Mouse (Mus musculus) gastrocnemius, adult 18-20 months (tissue): ENCODE measurements around the gene Aifm1. TPM values are rescaled to one million over a fixed set of nuclear protein-coding genes. Genes with fewer than 3 reads are reported as not detected.
"Not testable (repeated sequence)": the region's sequence is repeated elsewhere in the genome, so short reads cannot be mapped to it uniquely, and the experiment has no call there.

Source experiments
- DNase-seq: peaks from one replicate; pipeline ENCODE4 v3.0.0; 2021; ENCODE audit warnings: low spot score
- total RNA-seq, 2 experiments: library from RNA; stranded (reverse); gene quantifications; 2 replicates each; pipeline ENCODE4 v1.2.3; 2021

The Aifm1 gene
- total RNA-seq, 2 experiments from 2014 or later = 40.7 to 41.6 TPM

GRCm38 (mm10) chrX:48460496-48460895, 52.9 kb downstream of the Aifm1 start:
- no peak for DNase-seq

- no peak for DNase-seq
Observed at GRCm38 (mm10) chrX:48456956-48457355, 56.4 kb downstream of the Aifm1 start.

- DNase-seq = no peak
Observed at GRCm38 (mm10) chrX:48455018-48455417, 58.3 kb downstream of the Aifm1 start.

- no peak for DNase-seq
Observed at GRCm38 (mm10) chrX:48454495-48454878, 58.9 kb downstream of the Aifm1 start.

GRCm38 (mm10) chrX:48453736-48454494, 59.4 kb downstream of the Aifm1 start:
- DNase-seq = peak; percentile 70

- DNase-seq = no peak
Observed at GRCm38 (mm10) chrX:48452931-48453673, 60.3 kb downstream of the Aifm1 start.

GRCm38 (mm10) chrX:48452231-48452890, 61.0 kb downstream of the Aifm1 start:
- peak; percentile 40 for DNase-seq

- DNase-seq = no peak
Observed at GRCm38 (mm10) chrX:48449646-48450045, 63.7 kb downstream of the Aifm1 start.

- no peak for DNase-seq
Observed at GRCm38 (mm10) chrX:48444677-48445076, 68.7 kb downstream of the Aifm1 start.

- DNase-seq = peak; percentile 48
Observed at GRCm38 (mm10) chrX:48441954-48442353, 71.4 kb downstream of the Aifm1 start.

- no peak for DNase-seq
Observed at GRCm38 (mm10) chrX:48441548-48441947, 71.8 kb downstream of the Aifm1 start.

- no peak for DNase-seq
Observed at GRCm38 (mm10) chrX:48439036-48439435, 74.3 kb downstream of the Aifm1 start.

- not testable (repeated sequence) for DNase-seq
Observed at GRCm38 (mm10) chrX:48436082-48436481, 77.3 kb downstream of the Aifm1 start.

- peak; percentile 22 for DNase-seq
Observed at GRCm38 (mm10) chrX:48435477-48435900, 77.9 kb downstream of the Aifm1 start.

GRCm38 (mm10) chrX:48434251-48434650, 79.1 kb downstream of the Aifm1 start:
- DNase-seq = no peak

- no peak for DNase-seq
Observed at GRCm38 (mm10) chrX:48433527-48433899, 79.8 kb downstream of the Aifm1 start.

GRCm38 (mm10) chrX:48432599-48433526, 80.5 kb downstream of the Aifm1 start:
- no peak for DNase-seq

GRCm38 (mm10) chrX:48429538-48429937, 83.8 kb downstream of the Aifm1 start:
- DNase-seq = no peak

GRCm38 (mm10) chrX:48429100-48429499, 84.3 kb downstream of the Aifm1 start:
- no peak for DNase-seq

GRCm38 (mm10) chrX:48428642-48429041, 84.7 kb downstream of the Aifm1 start:
- no peak for DNase-seq

GRCm38 (mm10) chrX:48428241-48428640, 85.1 kb downstream of the Aifm1 start:
- DNase-seq = no peak
